Mouse (Mus musculus): Measurements from ENCODE around the gene Irf6. TPM values are rescaled to one million over a fixed set of nuclear protein-coding genes. Genes with fewer than 3 reads are reported as not detected.

The Irf6 gene
- total RNA-seq, 1 experiment = 3.6 TPM

DNA sequence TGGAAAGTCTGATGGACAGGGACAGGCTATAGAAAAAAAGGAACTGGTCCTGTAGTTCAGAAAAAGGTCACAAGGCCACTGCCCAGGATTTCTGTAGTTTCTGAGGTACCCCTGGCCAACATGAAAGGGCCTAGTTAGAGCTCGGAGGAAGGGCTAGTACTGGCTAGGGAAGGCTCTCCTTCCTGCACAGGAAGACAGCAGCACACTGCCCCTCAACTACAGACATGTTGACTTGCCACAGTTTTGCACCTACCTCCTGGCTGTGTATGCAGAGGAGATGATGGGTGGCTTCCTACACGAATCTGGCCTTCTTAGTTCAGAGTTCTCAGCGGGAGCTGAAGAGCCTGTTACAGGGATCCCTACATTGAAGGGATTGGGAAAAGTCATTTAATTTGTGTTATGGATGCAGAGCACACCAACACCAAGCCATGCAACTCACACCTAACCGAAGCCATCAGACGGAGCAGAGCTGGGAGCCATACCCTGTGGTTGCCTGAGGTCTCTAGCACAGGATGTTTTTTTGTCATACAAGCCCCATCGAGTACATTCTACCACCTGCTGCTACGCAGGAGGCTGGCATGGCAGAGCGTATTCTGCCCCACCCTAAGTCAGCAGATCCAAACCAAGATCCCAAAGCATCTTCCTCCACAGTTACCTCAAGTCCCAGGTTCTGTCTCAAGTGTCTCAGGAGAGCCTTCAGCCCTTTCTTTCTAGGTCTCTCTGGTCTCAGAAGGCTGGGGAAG is 47.9 kb downstream of the Irf6 start:
- no peak overlapping the region for H3K4me3 ChIP-seq (ENCODE audit: insufficient read depth in 1 of 2, low read depth in 1 of 2, low read length in 2 of 2, poor library complexity in 1 of 2, severe bottlenecking in 1 of 2)
- no peak for DNase-seq (ENCODE audit: low read depth, low spot score)
- H3K27ac ChIP-seq (ENCODE audit: insufficient read depth, low read depth, low read length, poor library complexity, severe bottlenecking) = no peak overlapping the region
- in situ Hi-C loops (cut with MboI; ENCODE audit: low sequenced_read_pairs in 2 of 2, unreplicated experiment in 2 of 2) = no loop called here
- no peaks in the 10 kb centered on the region for H3K9me3 ChIP-seq (ENCODE audit: control insufficient read depth, insufficient read depth, low read depth, low read length)
- no peaks in the 10 kb centered on the region for H3K36me3 ChIP-seq (ENCODE audit: control insufficient read depth, insufficient read depth, low read length, poor library complexity, severe bottlenecking)
- no peak for TF ChIP-seq ZC3H11A (IDR thresholded peaks at IDR 0.05; ENCODE audit: borderline replicate concordance, low read depth, low read length)
- TF ChIP-seq CHD2 (IDR thresholded peaks at IDR 0.05; ENCODE audit: low read depth, low read length) = no peak
- TF ChIP-seq ZNF384 (IDR thresholded peaks at IDR 0.05; ENCODE audit: low read depth, low read length) = no peak
- TF ChIP-seq HCFC1 (IDR thresholded peaks at IDR 0.05; ENCODE audit: borderline replicate concordance, insufficient read depth, low read length) = no peak
- no peak for TF ChIP-seq MAFK (IDR thresholded peaks at IDR 0.05; ENCODE audit: insufficient read depth, low read depth, low read length)
- no peaks in the 10 kb centered on the region for H3K4me1 ChIP-seq (ENCODE audit: control insufficient read depth in 2 of 2, insufficient read depth in 2 of 2, low read length in 2 of 2, poor library complexity in 1 of 2)
- no peak overlapping the region for H3K9ac ChIP-seq (ENCODE audit: insufficient read depth, low read depth, low read length, poor library complexity, severe bottlenecking)

DNA sequence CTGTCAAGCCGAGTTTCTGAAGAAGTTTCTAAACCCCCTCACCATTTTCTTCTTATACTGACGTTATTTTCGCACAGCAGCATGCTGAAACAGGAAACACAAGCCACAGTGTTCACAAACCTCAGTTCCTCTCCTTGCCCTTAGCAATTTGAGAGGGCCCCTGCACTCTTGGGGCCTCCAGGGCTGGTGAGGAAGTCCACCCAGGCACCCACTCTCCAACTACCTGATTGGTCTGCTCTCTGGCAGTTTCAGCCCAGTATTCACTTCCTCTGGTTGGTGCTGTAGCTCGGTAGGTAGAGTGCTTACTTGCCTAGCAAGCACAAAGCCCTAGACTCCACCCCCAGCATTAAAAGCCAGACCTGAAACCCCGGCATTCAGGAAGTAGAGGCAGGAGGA is 48.5 kb downstream of the Irf6 start, which contains the start of gene Traf3ip3:
Traf3ip3 (minus strand) TSS at position 321 of the 396 bp plus-strand sequence.
- Histone ChIP-seq H3K9me3 (ENCODE audit: control insufficient read depth, insufficient read depth, low read depth, low read length) (no peaks in the 10 kb centered on the region), H3K27ac (ENCODE audit: insufficient read depth, low read depth, low read length, poor library complexity, severe bottlenecking) (no peak within 1 kb of the TSS), H3K9ac (ENCODE audit: insufficient read depth, low read depth, low read length, poor library complexity, severe bottlenecking) (no peak within 1 kb of the TSS), H3K36me3 (ENCODE audit: control insufficient read depth, insufficient read depth, low read length, poor library complexity, severe bottlenecking) (no peaks in the 10 kb centered on the region), H3K4me1 (ENCODE audit: control insufficient read depth in 2 of 2, insufficient read depth in 2 of 2, low read length in 2 of 2, poor library complexity in 1 of 2) (no peaks in the 10 kb centered on the region), H3K4me3 (ENCODE audit: insufficient read depth in 1 of 2, low read depth in 1 of 2, low read length in 2 of 2, poor library complexity in 1 of 2, severe bottlenecking in 1 of 2) (no peak within 1 kb of the TSS)
- in situ Hi-C loops (cut with MboI; ENCODE audit: low sequenced_read_pairs in 2 of 2, unreplicated experiment in 2 of 2) = no loop called here
- TF ChIP-seq CHD2 (IDR thresholded peaks at IDR 0.05; ENCODE audit: low read depth, low read length) = no peak
- TF ChIP-seq ZNF384 (IDR thresholded peaks at IDR 0.05; ENCODE audit: low read depth, low read length) = no peak
- TF ChIP-seq MAFK (IDR thresholded peaks at IDR 0.05; ENCODE audit: insufficient read depth, low read depth, low read length) = no peak
- no peak for TF ChIP-seq HCFC1 (IDR thresholded peaks at IDR 0.05; ENCODE audit: borderline replicate concordance, insufficient read depth, low read length)
- no peak for TF ChIP-seq ZC3H11A (IDR thresholded peaks at IDR 0.05; ENCODE audit: borderline replicate concordance, low read depth, low read length)
- no peak for DNase-seq (ENCODE audit: low read depth, low spot score)

DNA sequence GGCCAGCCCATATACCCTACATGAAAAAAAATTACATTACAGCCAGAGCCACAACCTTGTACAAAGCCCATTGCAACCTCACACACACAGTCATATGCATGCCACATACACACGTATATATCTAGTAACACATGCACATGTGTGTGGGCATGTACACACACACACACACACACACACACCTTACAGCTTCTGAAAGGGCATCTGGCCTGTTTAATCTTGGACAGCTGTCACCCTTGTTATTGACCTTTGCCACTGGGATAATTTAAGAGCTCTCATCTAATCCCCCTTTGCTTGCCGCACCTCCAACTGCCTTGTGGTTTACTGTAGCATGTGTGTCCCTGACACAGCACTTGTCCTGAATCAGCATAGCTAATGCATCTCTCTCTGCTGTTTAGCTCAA is 50.9 kb downstream of the Irf6 start:
- no peak for TF ChIP-seq ZNF384 (IDR thresholded peaks at IDR 0.05; ENCODE audit: low read depth, low read length)
- no peak for TF ChIP-seq CHD2 (IDR thresholded peaks at IDR 0.05; ENCODE audit: low read depth, low read length)
- TF ChIP-seq HCFC1 (IDR thresholded peaks at IDR 0.05; ENCODE audit: borderline replicate concordance, insufficient read depth, low read length) = no peak
- no peak for TF ChIP-seq ZC3H11A (IDR thresholded peaks at IDR 0.05; ENCODE audit: borderline replicate concordance, low read depth, low read length)
- no peak for TF ChIP-seq MAFK (IDR thresholded peaks at IDR 0.05; ENCODE audit: insufficient read depth, low read depth, low read length)
- in situ Hi-C loops (cut with MboI; ENCODE audit: low sequenced_read_pairs in 2 of 2, unreplicated experiment in 2 of 2) = no loop called here
- no peaks in the 10 kb centered on the region for H3K36me3 ChIP-seq (ENCODE audit: control insufficient read depth, insufficient read depth, low read length, poor library complexity, severe bottlenecking)

DNA sequence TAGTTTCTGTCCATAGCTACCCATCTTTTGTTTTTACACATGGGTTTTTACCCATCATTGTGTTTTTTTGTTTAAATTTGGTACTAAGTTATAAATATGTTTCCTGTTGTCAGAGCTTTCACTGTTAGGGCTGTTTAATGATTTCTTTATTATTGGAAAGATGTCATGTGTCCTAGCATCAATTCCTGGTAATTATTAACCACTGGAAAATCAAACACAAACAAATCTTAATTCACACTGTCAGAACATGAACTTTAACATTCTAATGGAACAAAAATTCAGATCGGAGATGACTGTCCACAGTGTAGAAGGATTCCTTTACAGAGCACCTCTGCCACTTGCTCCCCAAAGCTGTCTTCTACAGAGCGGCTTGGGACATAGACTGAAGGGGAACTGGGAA is 52.5 kb downstream of the Irf6 start:
- H3K27ac ChIP-seq (ENCODE audit: insufficient read depth, low read depth, low read length, poor library complexity, severe bottlenecking) = no peak overlapping the region
- in situ Hi-C loops (cut with MboI; ENCODE audit: low sequenced_read_pairs in 2 of 2, unreplicated experiment in 2 of 2) = no loop called here
- no peak for DNase-seq (ENCODE audit: low read depth, low spot score)
- H3K9ac ChIP-seq (ENCODE audit: insufficient read depth, low read depth, low read length, poor library complexity, severe bottlenecking) = no peak overlapping the region
- no peaks in the 10 kb centered on the region for H3K36me3 ChIP-seq (ENCODE audit: control insufficient read depth, insufficient read depth, low read length, poor library complexity, severe bottlenecking)
- no peaks in the 10 kb centered on the region for H3K4me1 ChIP-seq (ENCODE audit: control insufficient read depth in 2 of 2, insufficient read depth in 2 of 2, low read length in 2 of 2, poor library complexity in 1 of 2)
- H3K4me3 ChIP-seq (ENCODE audit: insufficient read depth in 1 of 2, low read depth in 1 of 2, low read length in 2 of 2, poor library complexity in 1 of 2, severe bottlenecking in 1 of 2) = no peak overlapping the region
- no peaks in the 10 kb centered on the region for H3K9me3 ChIP-seq (ENCODE audit: control insufficient read depth, insufficient read depth, low read depth, low read length)
- TF ChIP-seq CHD2 (IDR thresholded peaks at IDR 0.05; ENCODE audit: low read depth, low read length) (no peak), MAFK (IDR thresholded peaks at IDR 0.05; ENCODE audit: insufficient read depth, low read depth, low read length) (no peak), ZNF384 (IDR thresholded peaks at IDR 0.05; ENCODE audit: low read depth, low read length) (no peak), ZC3H11A (IDR thresholded peaks at IDR 0.05; ENCODE audit: borderline replicate concordance, low read depth, low read length) (no peak), HCFC1 (IDR thresholded peaks at IDR 0.05; ENCODE audit: borderline replicate concordance, insufficient read depth, low read length) (no peak)

More for the DNA sequence above, 50.9 kb downstream of the Irf6 start:
- no peak overlapping the region for H3K4me3 ChIP-seq (ENCODE audit: insufficient read depth in 1 of 2, low read depth in 1 of 2, low read length in 2 of 2, poor library complexity in 1 of 2, severe bottlenecking in 1 of 2)
- no peak overlapping the region for H3K9ac ChIP-seq (ENCODE audit: insufficient read depth, low read depth, low read length, poor library complexity, severe bottlenecking)
- H3K4me1 ChIP-seq (ENCODE audit: control insufficient read depth in 2 of 2, insufficient read depth in 2 of 2, low read length in 2 of 2, poor library complexity in 1 of 2) = no peaks in the 10 kb centered on the region
- no peak overlapping the region for H3K27ac ChIP-seq (ENCODE audit: insufficient read depth, low read depth, low read length, poor library complexity, severe bottlenecking)
- H3K9me3 ChIP-seq (ENCODE audit: control insufficient read depth, insufficient read depth, low read depth, low read length) = no peaks in the 10 kb centered on the region
- DNase-seq (ENCODE audit: low read depth, low spot score) = no peak

All from ES-E14 (cell line).